Mouse (Mus musculus) limb, embryonic 13.5 days (tissue): ENCODE measurements around the gene Tnfrsf8. TPM values are rescaled to one million over a fixed set of nuclear protein-coding genes. Genes with fewer than 3 reads are reported as not detected.
A peak's percentile ranks its signal among the peaks of the same experiment; 100 is the strongest.
"Not testable (repeated sequence)": the region's sequence is repeated elsewhere in the genome, so short reads cannot be mapped to it uniquely, and the experiment has no call there.

Source experiments
- ATAC-seq: fragments of 200-750 bp; cut with Nextera tagmentation; 2 replicates; pipeline ENCODE4 v1.8.0; 2017; ENCODE audit warnings: low read depth, moderate number of reproducible peaks, moderate TSS enrichment; ENCODE audit not compliant: low FRiP score
- H3K27ac ChIP-seq: fragments of 300-500 bp; sonication (generic); 2 replicates; pipeline ENCODE4 v1.5.1; 2015; ENCODE audit warnings: inconsistent platforms, mild to moderate bottlenecking, moderate library complexity
- H3K27me3 ChIP-seq: fragments of 300-500 bp; sonication (generic); 2 replicates; pipeline ENCODE4 v1.6.1; 2015; ENCODE audit warnings: mild to moderate bottlenecking, inconsistent platforms
- H3K36me3 ChIP-seq: fragments of 300-500 bp; sonication (generic); 2 replicates; pipeline ENCODE4 v1.6.1; 2015; ENCODE audit warnings: inconsistent platforms, mild to moderate bottlenecking, moderate library complexity
- H3K4me1 ChIP-seq: fragments of 300-500 bp; sonication (generic); 2 replicates; pipeline ENCODE4 v1.6.1; 2015; ENCODE audit warnings: inconsistent platforms
- H3K4me2 ChIP-seq: fragments of 300-500 bp; sonication (generic); replicated peaks from 2 replicates; pipeline ENCODE4 v1.6.1; 2015; ENCODE audit warnings: inconsistent platforms, mild to moderate bottlenecking, moderate library complexity
- H3K4me3 ChIP-seq: fragments of 300-500 bp; sonication (generic); 2 replicates; pipeline ENCODE4 v1.5.1; 2015; ENCODE audit warnings: moderate library complexity, mild to moderate bottlenecking, inconsistent platforms
- H3K9ac ChIP-seq: fragments of 300-500 bp; sonication (generic); 2 replicates; pipeline ENCODE4 v1.6.1; 2015; ENCODE audit warnings: mild to moderate bottlenecking, inconsistent platforms
- H3K9me3 ChIP-seq: fragments of 300-500 bp; sonication (generic); 2 replicates; pipeline ENCODE4 v1.6.1; 2016; ENCODE audit warnings: inconsistent platforms
- WGBS: fragments of 180-500 bp; shearing (Covaris S2); methylation state at CpG from one replicate; pipeline ENCODE4 v1.1.7; 2015; 5-methylcytosine and 5-hydroxymethylcytosine counted together
- polyA plus RNA-seq: library from polyadenylated mRNA; unstranded; fragments of >200 nt; fragmentation: Nextera tagmentation; extraction: Ambion mirVana; gene quantifications from 2 replicates; pipeline ENCODE4 v1.2.1, GENCODE M21; 2015

Tnfrsf8 gene
- polyA plus RNA-seq, result 0.10 and 0.18 TPM in 2 replicates

DNA sequence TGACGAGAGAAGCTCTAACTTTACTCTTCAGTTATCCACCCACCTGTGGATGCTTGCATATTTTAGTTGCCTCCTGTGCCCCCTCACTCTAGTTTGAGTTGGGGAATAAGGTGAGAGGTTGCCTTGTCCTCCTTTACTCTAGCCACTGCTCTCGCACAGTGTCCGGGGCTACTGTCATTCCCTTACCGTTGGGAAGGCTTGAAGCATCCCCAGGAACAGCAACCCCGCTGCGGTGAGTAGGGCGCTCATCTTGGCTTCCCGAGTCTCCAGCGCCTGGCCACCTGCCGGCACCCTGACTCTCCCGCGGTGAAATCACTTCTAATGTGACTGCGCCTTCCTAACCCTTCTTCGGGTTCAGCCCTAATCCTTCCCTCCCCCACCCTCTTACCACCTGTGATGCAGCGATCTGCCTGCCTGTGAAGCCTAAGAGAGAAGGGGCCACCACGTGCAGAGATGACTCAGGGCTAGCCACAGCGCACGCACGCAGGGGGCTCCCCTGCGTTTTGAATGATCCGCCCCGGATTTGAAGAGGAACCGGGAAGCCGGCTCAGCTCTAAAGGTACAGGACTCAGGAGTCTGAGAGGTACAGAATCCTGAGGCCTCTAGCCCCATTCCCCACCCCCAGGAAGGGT is at the start of gene Tnfrsf8:
Gene Tnfrsf8 (minus strand): TSS at position 329 of the 632 bp plus-strand sequence.
- ATAC-seq, result no peak
- H3K4me1 ChIP-seq, result no peaks in the 10 kb centered on the region
- H3K36me3 ChIP-seq, result no peaks in the 10 kb centered on the region
- peaks cover 32% of the 10 kb centered on the region for H3K27me3 ChIP-seq
- WGBS, result 3% methylated on average over 24 of the region's 24 CpGs
- H3K9ac ChIP-seq, result no peak within 1 kb of the TSS
- H3K9me3 ChIP-seq, result no peaks in the 10 kb centered on the region
- no peak within 1 kb of the TSS for H3K27ac ChIP-seq
- H3K4me2 ChIP-seq, result peak within 1 kb of the TSS; percentile 14; the same call in 1 of the 2 replicates
- no peak within 1 kb of the TSS for H3K4me3 ChIP-seq

GRCm38 (mm10) chr4:145361635-145362034 is 46.7 kb upstream of the Tnfrsf8 start:
- not testable (repeated sequence) for H3K4me2 ChIP-seq, H3K27me3 ChIP-seq, H3K27ac ChIP-seq, ATAC-seq, H3K9me3 ChIP-seq, H3K4me3 ChIP-seq, H3K9ac ChIP-seq, H3K4me1 ChIP-seq, H3K36me3 ChIP-seq

GRCm38 (mm10) chr4:145361065-145361464 is 46.1 kb upstream of the Tnfrsf8 start:
- no peak overlapping the region for H3K4me3 ChIP-seq
- H3K9me3 ChIP-seq, result no peaks in the 10 kb centered on the region
- H3K36me3 ChIP-seq, result no peaks in the 10 kb centered on the region
- H3K27me3 ChIP-seq, result no peaks in the 10 kb centered on the region
- no peak overlapping the region for H3K4me2 ChIP-seq
- no peak overlapping the region for H3K27ac ChIP-seq
- H3K9ac ChIP-seq, result no peak overlapping the region
- no peak for ATAC-seq
- no peaks in the 10 kb centered on the region for H3K4me1 ChIP-seq
- WGBS, result 8% methylated on average over 12 of the region's 12 CpGs

DNA sequence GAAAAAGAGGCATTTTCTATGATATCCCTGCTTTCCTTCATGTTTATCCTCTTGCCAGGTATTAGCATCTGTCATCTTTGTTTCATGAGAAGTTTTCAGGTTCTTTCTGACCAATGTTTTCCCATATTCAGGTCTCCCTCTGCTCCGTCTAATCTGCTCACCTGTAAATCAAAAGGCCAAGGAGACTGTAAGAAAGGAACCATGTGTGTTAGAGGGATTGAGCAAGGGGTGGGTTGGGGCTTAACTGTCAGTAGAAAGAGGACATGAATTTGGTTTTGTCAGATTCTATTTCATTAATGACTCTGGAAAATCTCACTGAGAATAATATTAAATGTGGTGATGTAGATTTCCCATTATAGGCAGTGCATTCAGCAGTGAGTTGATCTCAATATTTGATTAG is 45.6 kb upstream of the Tnfrsf8 start:
- ATAC-seq, result no peak
- Histone ChIP-seq H3K27me3 (no peaks in the 10 kb centered on the region), H3K36me3 (no peaks in the 10 kb centered on the region), H3K9ac (no peak overlapping the region), H3K4me3 (no peak overlapping the region), H3K27ac (no peak overlapping the region), H3K4me1 (no peaks in the 10 kb centered on the region), H3K9me3 (no peaks in the 10 kb centered on the region), H3K4me2 (no peak overlapping the region)
- WGBS, result 68% methylated on average over 1 of the region's 1 CpGs

- no peak overlapping the region for H3K4me2 ChIP-seq
- H3K4me3 ChIP-seq, result no peak overlapping the region
- H3K27ac ChIP-seq, result no peak overlapping the region
- ATAC-seq, result no peak
- H3K9ac ChIP-seq, result no peak overlapping the region
- no peaks in the 10 kb centered on the region for H3K27me3 ChIP-seq
- no peaks in the 10 kb centered on the region for H3K9me3 ChIP-seq
- H3K4me1 ChIP-seq, result no peaks in the 10 kb centered on the region
- H3K36me3 ChIP-seq, result no peaks in the 10 kb centered on the region
Observed at GRCm38 (mm10) chr4:145356234-145356633, 41.3 kb upstream of the Tnfrsf8 start.

DNA sequence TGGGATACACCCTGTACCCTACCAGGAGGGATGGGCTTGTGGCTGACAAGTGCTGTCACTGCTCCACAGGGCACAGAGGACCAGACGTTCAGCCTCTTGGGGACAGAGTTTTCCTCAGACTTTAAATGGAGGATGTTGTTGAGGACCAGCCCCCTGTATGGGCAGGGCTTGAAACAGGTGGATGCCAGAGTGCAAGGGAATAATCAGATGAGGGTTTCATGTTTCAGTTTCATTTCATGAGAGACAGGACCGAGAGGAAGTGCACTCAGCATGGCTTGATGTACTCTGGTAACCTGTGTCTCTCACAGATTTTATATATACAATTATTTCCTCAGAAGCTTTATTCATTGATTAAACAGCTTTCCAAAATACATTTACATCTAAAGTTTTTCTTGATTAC is 38.9 kb upstream of the Tnfrsf8 start:
- no peak overlapping the region for H3K4me3 ChIP-seq
- ATAC-seq, result no peak
- WGBS, result 34% methylated on average over 2 of the region's 2 CpGs
- no peak overlapping the region for H3K27ac ChIP-seq
- no peaks in the 10 kb centered on the region for H3K9me3 ChIP-seq
- H3K27me3 ChIP-seq, result no peaks in the 10 kb centered on the region
- H3K36me3 ChIP-seq, result no peaks in the 10 kb centered on the region
- H3K4me2 ChIP-seq, result no peak overlapping the region
- H3K9ac ChIP-seq, result no peak overlapping the region
- H3K4me1 ChIP-seq, result no peaks in the 10 kb centered on the region

GRCm38 (mm10) chr4:145344948-145345347 is 30.0 kb upstream of the Tnfrsf8 start:
- WGBS, result 93% methylated on average over 1 of the region's 1 CpGs
- H3K36me3 ChIP-seq, result no peaks in the 10 kb centered on the region
- no peaks in the 10 kb centered on the region for H3K9me3 ChIP-seq
- no peaks in the 10 kb centered on the region for H3K4me1 ChIP-seq
- no peak overlapping the region for H3K9ac ChIP-seq
- H3K27me3 ChIP-seq, result no peaks in the 10 kb centered on the region
- H3K4me3 ChIP-seq, result no peak overlapping the region
- no peak overlapping the region for H3K27ac ChIP-seq
- no peak overlapping the region for H3K4me2 ChIP-seq
- no peak for ATAC-seq

DNA sequence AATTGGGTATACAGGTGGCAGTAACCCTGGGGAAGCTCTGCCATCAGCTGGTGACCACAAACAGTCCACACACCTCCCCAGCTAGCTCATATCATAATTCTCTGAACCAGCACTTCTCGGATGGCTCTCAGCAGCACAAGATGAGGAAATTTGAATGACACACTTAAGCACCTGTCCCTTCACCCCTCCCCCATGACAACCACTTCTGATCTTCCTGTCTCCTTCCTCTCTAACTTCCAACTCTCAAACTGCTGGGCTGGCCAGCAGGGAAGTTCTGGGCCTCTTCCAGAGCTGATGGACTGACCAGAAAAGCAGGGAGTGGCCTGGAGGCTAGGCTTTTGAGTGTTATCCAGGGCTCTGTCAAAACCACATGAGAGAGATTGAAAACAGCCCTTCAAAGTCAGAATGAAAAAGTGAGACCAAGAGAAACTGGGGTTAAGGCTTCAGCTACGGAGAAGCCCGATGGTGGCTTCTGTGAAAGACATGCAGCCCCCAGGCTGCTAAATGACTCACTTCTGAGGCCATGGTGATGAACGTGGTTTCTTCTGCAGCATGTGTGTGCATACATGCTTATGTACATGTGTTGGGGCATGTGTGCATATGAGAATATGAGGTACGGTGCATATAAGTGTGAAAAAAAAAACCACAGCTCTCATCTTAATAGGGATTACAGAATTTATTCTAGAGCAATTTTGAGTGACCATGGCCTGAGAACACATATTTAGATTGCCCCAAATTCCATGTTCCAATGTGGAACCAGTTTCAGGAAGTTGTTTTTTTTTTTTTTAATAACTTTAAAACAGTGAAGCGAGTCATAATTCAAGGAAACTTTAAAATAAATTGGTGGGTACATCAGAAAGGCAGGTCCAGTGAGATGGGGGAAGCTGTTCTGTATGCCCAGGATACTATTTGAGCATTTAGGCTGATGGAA is 27.2 kb upstream of the Tnfrsf8 start:
- H3K4me1 ChIP-seq, result no peaks in the 10 kb centered on the region
- no peak overlapping the region for H3K4me2 ChIP-seq
- 81% methylated on average over 6 of the region's 6 CpGs for WGBS
- no peak overlapping the region for H3K9ac ChIP-seq
- no peaks in the 10 kb centered on the region for H3K27me3 ChIP-seq
- no peaks in the 10 kb centered on the region for H3K9me3 ChIP-seq
- no peak overlapping the region for H3K4me3 ChIP-seq
- H3K36me3 ChIP-seq, result no peaks in the 10 kb centered on the region
- H3K27ac ChIP-seq, result no peak overlapping the region
- ATAC-seq, result no peak

GRCm38 (mm10) chr4:145337906-145338858 is 23.2 kb upstream of the Tnfrsf8 start:
- no peak for ATAC-seq
- no peaks in the 10 kb centered on the region for H3K4me1 ChIP-seq
- H3K9ac ChIP-seq, result no peak overlapping the region
- no peak overlapping the region for H3K4me2 ChIP-seq
- no peak overlapping the region for H3K27ac ChIP-seq
- WGBS, result 78% methylated on average over 9 of the region's 9 CpGs
- H3K36me3 ChIP-seq, result no peaks in the 10 kb centered on the region
- H3K27me3 ChIP-seq, result no peaks in the 10 kb centered on the region
- no peaks in the 10 kb centered on the region for H3K9me3 ChIP-seq
- H3K4me3 ChIP-seq, result no peak overlapping the region

GRCm38 (mm10) chr4:145336587-145336986 is 21.6 kb upstream of the Tnfrsf8 start:
- H3K4me1 ChIP-seq, result no peaks in the 10 kb centered on the region
- no peak overlapping the region for H3K4me3 ChIP-seq
- no peak overlapping the region for H3K9ac ChIP-seq
- no peaks in the 10 kb centered on the region for H3K36me3 ChIP-seq
- H3K27ac ChIP-seq, result no peak overlapping the region
- WGBS, result 87% methylated on average over 5 of the region's 5 CpGs
- H3K27me3 ChIP-seq, result no peaks in the 10 kb centered on the region
- H3K4me2 ChIP-seq, result no peak overlapping the region
- ATAC-seq, result no peak
- H3K9me3 ChIP-seq, result no peaks in the 10 kb centered on the region

DNA sequence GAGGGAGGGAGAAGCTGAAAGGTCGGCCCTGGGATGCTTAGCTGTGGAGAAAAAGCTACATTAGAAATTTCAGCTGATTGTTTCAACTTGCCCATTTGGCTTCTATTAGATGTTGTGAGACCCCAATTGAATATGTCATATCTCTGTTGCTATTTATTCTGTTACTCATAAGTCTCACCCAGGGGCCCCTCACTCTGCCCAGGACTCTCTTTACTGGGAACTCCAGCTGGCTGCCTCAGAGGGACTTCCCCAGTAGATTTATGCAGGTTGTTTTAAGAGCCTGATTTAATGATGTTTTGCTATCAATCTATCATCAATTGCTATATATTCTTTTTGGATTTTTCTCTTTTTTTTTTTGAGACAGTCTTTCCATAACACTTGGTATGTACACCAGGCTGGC is 21.1 kb upstream of the Tnfrsf8 start:
- Histone ChIP-seq H3K9me3 (no peaks in the 10 kb centered on the region), H3K36me3 (no peaks in the 10 kb centered on the region), H3K9ac (no peak overlapping the region), H3K27ac (no peak overlapping the region), H3K4me1 (no peaks in the 10 kb centered on the region), H3K4me2 (no peak overlapping the region), H3K27me3 (no peaks in the 10 kb centered on the region), H3K4me3 (no peak overlapping the region)
- WGBS, result 79% methylated on average over 1 of the region's 1 CpGs
- no peak for ATAC-seq

DNA sequence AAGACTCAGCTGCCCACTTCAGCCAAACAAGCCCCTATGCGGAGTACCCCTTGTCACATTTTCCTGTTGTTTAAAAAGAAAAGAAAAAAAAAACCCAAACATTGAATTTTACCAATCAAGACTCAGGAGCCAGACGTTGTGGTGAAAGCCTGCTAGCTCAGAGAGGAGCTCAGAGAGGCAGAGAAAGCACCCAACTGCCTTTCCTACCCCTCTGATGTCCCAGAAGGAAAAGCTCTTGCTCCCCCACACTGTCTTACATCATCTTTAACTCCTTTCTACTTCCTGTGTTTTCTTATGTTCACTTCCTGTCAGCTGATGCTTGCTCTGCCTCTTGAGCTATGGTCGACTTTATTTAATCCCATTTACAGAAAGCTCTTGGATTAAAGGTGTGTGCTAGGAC is 8.7 kb upstream of the Tnfrsf8 start:
- ATAC-seq, result no peak
- no peak overlapping the region for H3K4me2 ChIP-seq
- no peaks in the 10 kb centered on the region for H3K4me1 ChIP-seq

More for the DNA sequence above, 8.7 kb upstream of the Tnfrsf8 start:
- Histone ChIP-seq H3K27ac (no peak overlapping the region), H3K9ac (no peak overlapping the region), H3K36me3 (no peaks in the 10 kb centered on the region), H3K4me3 (no peak overlapping the region), H3K27me3 (no peaks in the 10 kb centered on the region), H3K9me3 (no peaks in the 10 kb centered on the region)
- 74% methylated on average over 3 of the region's 3 CpGs for WGBS
